Mouse (Mus musculus) brain, adult 2 months (tissue): ENCODE results near the gene Ddx19b.

ENCODE experiments used
- DNase-seq: peaks from one replicate; pipeline ENCODE4 v3.0.0; 2011; ENCODE audit warnings: low read depth, low spot score

Gene Ddx19b

DNA sequence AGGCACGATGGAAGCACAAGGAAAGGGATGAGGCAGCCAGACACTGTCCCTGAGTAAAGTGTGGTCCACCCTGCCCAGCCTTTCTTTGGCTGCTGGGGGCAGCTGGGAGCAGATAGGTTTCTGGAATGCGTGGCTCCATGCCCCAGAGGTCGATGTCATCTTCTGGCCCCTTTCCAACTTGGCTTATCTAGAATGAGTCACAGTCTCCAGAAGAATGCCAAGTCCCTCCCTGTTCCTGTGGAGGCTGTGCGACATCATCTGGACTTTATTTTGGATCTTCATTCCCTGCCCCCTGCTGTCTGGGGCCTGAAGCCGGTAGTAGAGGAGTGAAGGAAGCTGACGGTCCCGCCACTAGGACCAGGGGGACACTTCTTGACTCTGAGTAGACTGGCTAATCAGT lies 66.0 kb downstream of the Ddx19b start:
- DNase-seq, result peak; percentile 95

- DNase-seq, result peak; percentile 69
Measured at GRCm38 (mm10) chr8:110964666-110965065, 66.9 kb downstream of the Ddx19b start.

GRCm38 (mm10) chr8:110963051-110963450 lies 68.5 kb downstream of the Ddx19b start:
- no peak for DNase-seq

DNA sequence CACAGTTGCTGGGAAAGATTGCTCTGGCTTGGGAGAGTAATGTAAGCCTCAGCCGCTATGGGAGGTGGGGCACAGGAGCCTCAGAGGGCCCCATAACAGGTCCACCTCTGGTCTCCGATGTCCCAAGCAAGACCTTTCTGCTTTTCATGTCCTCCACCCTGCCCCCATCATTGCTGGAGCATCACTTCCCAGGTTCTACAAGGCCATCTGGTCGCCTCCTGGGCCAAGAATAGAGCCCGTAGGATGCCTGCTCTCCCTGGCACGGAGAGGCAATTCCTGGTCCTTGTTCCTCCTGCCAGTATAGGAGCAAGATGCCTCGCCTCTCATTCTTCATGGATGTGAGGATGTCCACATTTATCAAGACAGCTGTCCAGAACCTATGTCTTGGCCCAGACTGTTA lies 71.6 kb downstream of the Ddx19b start:
- peak; percentile 98 for DNase-seq

DNA sequence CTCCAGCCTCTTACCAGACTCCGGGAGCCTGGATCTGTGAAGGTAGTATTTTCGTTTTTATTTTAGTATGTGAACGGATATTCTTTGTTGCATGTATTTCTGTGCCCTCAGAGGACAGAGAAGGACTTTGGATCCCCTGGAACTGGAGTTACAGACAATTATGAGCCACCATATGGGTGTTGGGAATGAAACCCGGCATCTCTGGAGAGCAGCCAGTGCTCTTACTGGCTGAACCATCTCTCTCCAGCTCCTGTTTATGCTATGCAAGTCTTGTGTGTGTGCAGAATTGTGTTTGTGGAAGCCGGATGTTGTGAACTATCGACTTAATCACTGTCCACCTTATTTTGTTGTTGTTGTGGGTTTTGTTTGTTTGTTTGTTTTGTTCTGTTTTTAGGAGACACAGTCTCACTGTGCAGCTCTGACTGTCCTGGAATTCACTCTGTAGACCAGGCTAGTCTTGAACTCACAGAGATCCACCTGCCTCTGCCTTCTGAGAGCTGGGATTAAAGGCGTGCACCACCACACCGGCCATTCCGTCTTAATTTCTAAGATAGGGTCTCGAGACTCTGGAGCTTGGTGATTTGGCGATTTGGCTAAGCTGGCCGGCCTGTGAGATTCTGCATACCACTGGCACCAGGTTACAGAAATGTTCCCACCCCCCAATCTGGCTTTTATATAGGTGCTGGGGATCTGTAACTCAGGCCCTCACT lies 72.3 kb downstream of the Ddx19b start:
- DNase-seq, result peak; percentile 97

DNA sequence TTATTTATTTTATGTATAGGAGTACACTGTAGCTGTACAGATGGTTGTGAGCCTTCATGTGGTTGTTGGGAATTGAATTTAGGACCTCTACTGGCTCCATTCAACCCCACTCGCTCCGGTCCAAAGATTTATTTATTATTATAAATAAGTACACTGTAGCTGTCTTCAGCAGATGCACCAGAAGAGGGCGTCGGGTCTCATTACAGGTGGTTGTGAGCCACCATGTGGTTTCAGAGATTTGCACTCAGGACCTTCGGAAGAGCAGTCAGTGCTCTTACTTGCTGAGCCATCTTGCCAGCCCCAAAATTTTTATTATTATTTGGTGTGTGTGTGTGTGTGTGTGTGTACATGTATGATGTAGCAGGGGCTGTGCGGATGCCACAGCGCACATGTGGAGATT lies 73.0 kb downstream of the Ddx19b start:
- DNase-seq, result peak; percentile 63

GRCm38 (mm10) chr8:110958135-110958534 lies 73.4 kb downstream of the Ddx19b start:
- DNase-seq, result peak; percentile 32

DNA sequence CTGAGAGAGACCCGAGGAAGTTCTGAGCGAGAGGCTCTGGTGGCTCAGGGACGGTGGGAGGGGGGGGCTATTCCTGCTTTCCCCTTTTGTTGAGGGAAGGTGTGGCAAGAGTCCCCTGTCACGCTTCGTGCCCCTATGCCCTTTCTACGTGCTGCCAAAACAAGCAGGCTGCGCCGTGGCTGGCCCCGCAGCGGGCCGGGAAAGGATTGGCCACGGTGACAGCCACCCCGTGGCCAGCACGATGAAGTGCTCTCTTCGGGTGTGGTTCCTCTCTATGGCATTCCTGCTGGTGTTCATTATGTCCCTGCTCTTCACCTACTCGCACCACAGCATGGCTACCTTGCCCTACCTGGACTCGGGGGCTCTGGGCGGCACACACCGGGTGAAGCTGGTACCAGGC lies 74.1 kb downstream of the Ddx19b start:
- DNase-seq, result peak; percentile 86

DNA sequence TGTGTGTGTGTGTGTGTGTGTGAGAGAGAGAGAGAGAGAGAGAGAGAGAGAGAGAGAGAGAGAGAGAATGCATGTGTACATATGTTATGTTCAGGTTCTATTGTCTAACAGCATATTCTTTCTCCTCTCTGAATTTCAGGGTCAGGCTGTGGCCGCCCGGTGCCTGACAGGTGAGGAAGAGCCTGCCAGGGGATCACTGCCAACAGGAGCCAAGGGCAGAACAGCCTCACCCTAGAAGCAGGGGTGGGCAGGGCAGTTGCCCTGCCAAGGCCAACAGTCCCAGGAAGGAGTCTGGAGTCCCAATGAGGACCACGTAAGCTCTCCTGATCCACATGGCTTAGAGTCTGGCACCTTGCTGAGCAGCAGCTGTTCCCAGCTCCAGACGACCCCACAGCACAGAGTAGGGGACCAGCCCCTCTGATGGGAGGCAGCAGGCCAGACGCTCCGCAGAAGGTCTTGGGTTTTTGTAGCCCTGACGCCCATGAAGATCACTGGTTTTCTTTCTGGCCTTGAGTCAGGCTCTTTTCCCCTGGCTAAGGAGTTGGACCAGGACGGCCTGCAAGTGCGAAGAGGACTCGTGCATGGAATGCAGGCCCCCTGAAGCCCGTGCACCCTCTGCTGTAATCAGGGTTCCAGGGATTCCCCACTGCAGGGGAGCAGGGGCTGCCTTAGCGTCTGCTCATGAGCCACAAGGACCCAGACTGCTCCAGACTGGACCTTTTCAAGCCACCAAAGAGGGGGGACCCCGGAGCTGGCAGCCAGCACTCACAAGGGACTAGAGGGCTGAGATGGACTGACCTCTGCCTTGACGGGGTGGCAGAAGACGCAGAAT lies 74.7 kb downstream of the Ddx19b start:
- peak; percentile 79 for DNase-seq

GRCm38 (mm10) chr8:110954776-110955175 lies 76.8 kb downstream of the Ddx19b start:
- peak; percentile 42 for DNase-seq
